Mouse (Mus musculus): Measurements from ENCODE around the gene Fam177a.
"Not testable (repeated sequence)": the region's sequence is repeated elsewhere in the genome, so short reads cannot be mapped to it uniquely, and the experiment has no call there.

- not testable (repeated sequence) for TF ChIP-seq POLR2A (IDR thresholded peaks at IDR 0.05; ENCODE audit: control insufficient read depth, low read depth, low read length); CTCF (IDR thresholded peaks at IDR 0.05; ENCODE audit: control insufficient read depth, insufficient read depth, insufficient replicate concordance, low read depth, low read length)
Observed at GRCm38 (mm10) chr12:55092127-55092526, 32.1 kb upstream of the Fam177a start.
